Mouse (Mus musculus): Measurements from ENCODE around the gene Axl. TPM values are rescaled to one million over a fixed set of nuclear protein-coding genes. Genes with fewer than 3 reads are reported as not detected.
A peak's percentile ranks its signal among the peaks of the same experiment; 100 is the strongest.

The Axl gene
- polyA plus RNA-seq, 2 experiments = 80.2 to 132 TPM

GRCm38 (mm10) chr7:25782744-25783143 lies 5.8 kb downstream of the Axl start:
- no peak overlapping the region for H3K4me3 ChIP-seq (replicated peaks; ENCODE audit: low read length)
- no peaks in the 10 kb centered on the region for H3K9me3 ChIP-seq (ENCODE audit: control insufficient read depth, low read length)
- no peak overlapping the region for H3K4me2 ChIP-seq (replicated peaks; ENCODE audit: low read depth, low read length, severe bottlenecking)
- H3K36me3 ChIP-seq (ENCODE audit: control insufficient read depth, insufficient read depth, low read length) = peaks cover 43% of the 10 kb centered on the region
- no peak overlapping the region for H3K9ac ChIP-seq (ENCODE audit: low read depth, low read length, severe bottlenecking)
- TF ChIP-seq POLR2A (IDR thresholded peaks at IDR 0.05; ENCODE audit: borderline replicate concordance, extremely low read depth, insufficient read depth, insufficient read length) = no peak
- ATAC-seq (ENCODE audit: low FRiP score, low read depth) (no peak), DNase-seq (ENCODE audit: low spot score) (no peak)
- H3K27me3 ChIP-seq (ENCODE audit: control insufficient read depth, insufficient read depth, low read length) = no peaks in the 10 kb centered on the region
- 74% methylated on average over 6 of the region's 6 CpGs for WGBS
- peaks cover 26% of the 10 kb centered on the region for H3K4me1 ChIP-seq (ENCODE audit: control insufficient read depth, insufficient read depth, low read length)
- H3K27ac ChIP-seq (replicated peaks; ENCODE audit: low read depth, low read length) = no peak overlapping the region

GRCm38 (mm10) chr7:25781937-25782610 lies 6.4 kb downstream of the Axl start:
- Histone ChIP-seq H3K9ac (ENCODE audit: low read depth, low read length, severe bottlenecking) (peak overlapping the region; percentile 49), H3K4me3 (replicated peaks; ENCODE audit: low read length) (peak overlapping the region; percentile 26), H3K9me3 (ENCODE audit: control insufficient read depth, low read length) (no peaks in the 10 kb centered on the region), H3K4me1 (ENCODE audit: control insufficient read depth, insufficient read depth, low read length) (peaks cover 21% of the 10 kb centered on the region), H3K4me2 (replicated peaks; ENCODE audit: low read depth, low read length, severe bottlenecking) (peak overlapping the region; percentile 67), H3K27me3 (ENCODE audit: control insufficient read depth, insufficient read depth, low read length) (no peaks in the 10 kb centered on the region), H3K27ac (replicated peaks; ENCODE audit: low read depth, low read length) (peak overlapping the region; percentile 63), H3K36me3 (ENCODE audit: control insufficient read depth, insufficient read depth, low read length) (peaks cover 47% of the 10 kb centered on the region)
- no peak for TF ChIP-seq POLR2A (IDR thresholded peaks at IDR 0.05; ENCODE audit: borderline replicate concordance, extremely low read depth, insufficient read depth, insufficient read length)
- 32% methylated on average over 10 of the region's 11 CpGs for WGBS
- ATAC-seq (ENCODE audit: low FRiP score, low read depth) (peak; percentile 74), DNase-seq (ENCODE audit: low spot score) (peak; percentile 26)

- ATAC-seq (ENCODE audit: low FRiP score, low read depth) (peak; percentile 20; the same call in 1 of the 2 replicates), DNase-seq (ENCODE audit: low spot score) (no peak)
- TF ChIP-seq POLR2A (IDR thresholded peaks at IDR 0.05; ENCODE audit: borderline replicate concordance, extremely low read depth, insufficient read depth, insufficient read length) = no peak
- peaks cover 48% of the 10 kb centered on the region for H3K36me3 ChIP-seq (ENCODE audit: control insufficient read depth, insufficient read depth, low read length)
- H3K9me3 ChIP-seq (ENCODE audit: control insufficient read depth, low read length) = no peaks in the 10 kb centered on the region
- H3K27ac ChIP-seq (replicated peaks; ENCODE audit: low read depth, low read length) = peak overlapping the region; percentile 63
- H3K4me3 ChIP-seq (replicated peaks; ENCODE audit: low read length) = peak overlapping the region; percentile 26
- no peaks in the 10 kb centered on the region for H3K27me3 ChIP-seq (ENCODE audit: control insufficient read depth, insufficient read depth, low read length)
- H3K4me1 ChIP-seq (ENCODE audit: control insufficient read depth, insufficient read depth, low read length) = peaks cover 15% of the 10 kb centered on the region
- peak overlapping the region; percentile 67 for H3K4me2 ChIP-seq (replicated peaks; ENCODE audit: low read depth, low read length, severe bottlenecking)
- peak overlapping the region; percentile 49 for H3K9ac ChIP-seq (ENCODE audit: low read depth, low read length, severe bottlenecking)
- 9% methylated on average over 25 of the region's 33 CpGs for WGBS
Observed at GRCm38 (mm10) chr7:25781321-25781936, 7.1 kb downstream of the Axl start.

- H3K4me2 ChIP-seq (replicated peaks; ENCODE audit: low read depth, low read length, severe bottlenecking) = no peak overlapping the region
- WGBS = 56% methylated on average over 4 of the region's 4 CpGs
- H3K9me3 ChIP-seq (ENCODE audit: control insufficient read depth, low read length) = no peaks in the 10 kb centered on the region
- no peak overlapping the region for H3K4me3 ChIP-seq (replicated peaks; ENCODE audit: low read length)
- TF ChIP-seq POLR2A (IDR thresholded peaks at IDR 0.05; ENCODE audit: borderline replicate concordance, extremely low read depth, insufficient read depth, insufficient read length) = no peak
- H3K9ac ChIP-seq (ENCODE audit: low read depth, low read length, severe bottlenecking) = no peak overlapping the region
- H3K4me1 ChIP-seq (ENCODE audit: control insufficient read depth, insufficient read depth, low read length) = peaks cover 15% of the 10 kb centered on the region
- ATAC-seq (ENCODE audit: low FRiP score, low read depth) = no peak
- peaks cover 52% of the 10 kb centered on the region for H3K36me3 ChIP-seq (ENCODE audit: control insufficient read depth, insufficient read depth, low read length)
- H3K27ac ChIP-seq (replicated peaks; ENCODE audit: low read depth, low read length) = peak overlapping the region; percentile 63; the same call in 1 of the 2 replicates
- H3K27me3 ChIP-seq (ENCODE audit: control insufficient read depth, insufficient read depth, low read length) = no peaks in the 10 kb centered on the region
- DNase-seq (ENCODE audit: low spot score) = no peak
Observed at GRCm38 (mm10) chr7:25780753-25781152, 7.8 kb downstream of the Axl start.

- peaks cover 53% of the 10 kb centered on the region for H3K36me3 ChIP-seq (ENCODE audit: control insufficient read depth, insufficient read depth, low read length)
- no peak for DNase-seq (ENCODE audit: low spot score)
- H3K4me1 ChIP-seq (ENCODE audit: control insufficient read depth, insufficient read depth, low read length) = peaks cover 15% of the 10 kb centered on the region
- 92% methylated on average over 5 of the region's 5 CpGs for WGBS
- no peak overlapping the region for H3K9ac ChIP-seq (ENCODE audit: low read depth, low read length, severe bottlenecking)
- no peak for ATAC-seq (ENCODE audit: low FRiP score, low read depth)
- H3K27ac ChIP-seq (replicated peaks; ENCODE audit: low read depth, low read length) = no peak overlapping the region
- H3K4me2 ChIP-seq (replicated peaks; ENCODE audit: low read depth, low read length, severe bottlenecking) = no peak overlapping the region
- no peak overlapping the region for H3K4me3 ChIP-seq (replicated peaks; ENCODE audit: low read length)
- TF ChIP-seq POLR2A (IDR thresholded peaks at IDR 0.05; ENCODE audit: borderline replicate concordance, extremely low read depth, insufficient read depth, insufficient read length) = no peak
- no peaks in the 10 kb centered on the region for H3K9me3 ChIP-seq (ENCODE audit: control insufficient read depth, low read length)
- H3K27me3 ChIP-seq (ENCODE audit: control insufficient read depth, insufficient read depth, low read length) = no peaks in the 10 kb centered on the region
Observed at GRCm38 (mm10) chr7:25780021-25780420, 8.5 kb downstream of the Axl start.

Data from limb, embryonic 14.5 days (tissue).